Mouse (Mus musculus) embryonic fibroblast, embryonic 13.5 days (primary cell): ENCODE measurements around the gene Erc2.

Source experiments
- CTCF ChIP-seq: IDR thresholded peaks from 2 replicates; pipeline ENCODE4 v1.5.1; 2011; ENCODE audit warnings: mild to moderate bottlenecking, control low read depth, low read length, moderate library complexity, borderline replicate concordance; ENCODE audit not compliant: insufficient read depth
- POLR2A ChIP-seq: IDR thresholded peaks from 2 replicates; pipeline ENCODE4 v1.6.1; 2011; ENCODE audit warnings: low read depth, mild to moderate bottlenecking, control low read depth, low read length, moderate library complexity

GRCm38 (mm10) chr14:27935714-27936113 is 313.5 kb downstream of the Erc2 start:
- TF ChIP-seq CTCF (no peak), POLR2A (no peak)
